Mouse (Mus musculus): ENCODE measurements around the gene Msl3l2.

DNA sequence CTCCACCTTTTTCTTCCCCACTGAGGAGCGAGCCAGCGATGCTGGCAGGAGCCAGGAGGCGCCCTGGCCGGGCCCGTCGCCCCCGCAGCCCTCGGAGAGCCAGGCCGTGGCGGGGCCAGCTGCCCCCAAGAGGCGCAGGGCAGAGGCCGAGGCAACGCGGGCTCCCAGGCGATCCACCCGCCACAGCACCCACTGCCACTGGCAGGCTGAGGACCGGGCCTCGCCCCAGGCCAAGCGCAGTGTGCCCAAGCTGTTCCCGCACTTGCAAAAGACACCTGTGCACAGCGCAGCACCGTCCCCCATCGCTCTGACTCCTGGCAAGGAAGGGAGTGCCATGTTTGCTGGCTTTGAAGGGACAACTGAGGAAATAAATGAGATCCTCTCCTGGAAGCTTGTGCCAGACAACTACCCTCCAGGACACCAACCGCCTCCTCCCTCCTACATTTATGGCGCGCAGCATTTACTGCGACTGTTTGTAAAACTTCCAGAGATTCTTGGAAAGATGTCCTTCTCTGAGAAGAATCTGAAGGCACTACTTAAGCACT, 9.0 kb downstream of the Msl3l2 start:
- TF ChIP-seq CTCF (IDR thresholded peaks at IDR 0.05; ENCODE audit: low read depth) (no peak), EP300 (IDR thresholded peaks at IDR 0.05; ENCODE audit: low read depth) (no peak)

All from liver, postnatal 0 days (tissue).